Mouse (Mus musculus) left cerebral cortex, postnatal 25 days (tissue): Measurements from ENCODE around the gene Sptssb. TPM values are rescaled to one million over a fixed set of nuclear protein-coding genes. Genes with fewer than 3 reads are reported as not detected.

ENCODE experiments used
- DNase-seq, 2 experiments: peaks; one replicate each; pipeline ENCODE4 v3.0.0; 2022; ENCODE audit warnings: low spot score in 2 of 2, mixed read lengths in 1 of 2
- intact Hi-C: fragments of 180-260 bp; cut with DNase I; formaldehyde crosslinking; loops from one replicate; pipeline ENCODE4 v1.15.1; 2025
- total RNA-seq, 2 experiments: library from RNA; stranded (reverse); gene quantifications; 2 replicates each; pipeline ENCODE4 v1.2.3; 2021

The Sptssb gene
- total RNA-seq, 2 experiments from 2014 or later = 3.1 to 5.7 TPM

DNA sequence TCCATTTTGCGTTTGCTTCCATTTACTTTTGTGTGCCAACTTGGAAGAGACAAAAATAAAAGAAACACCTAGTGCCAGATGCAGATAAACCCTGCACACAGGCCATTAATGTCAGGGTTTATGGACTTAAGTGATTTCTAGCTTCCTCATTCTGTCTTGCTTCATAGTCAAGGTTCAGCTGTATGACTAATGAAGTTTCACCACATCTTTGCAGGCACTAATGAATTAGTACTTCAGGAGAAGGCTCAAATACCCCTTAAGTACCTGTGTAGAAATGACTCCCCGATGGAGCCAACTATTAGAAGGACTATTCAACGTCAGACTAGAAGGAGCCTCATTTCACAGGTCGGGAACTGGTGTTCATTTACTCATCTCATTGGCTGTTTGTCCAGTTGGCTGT is 86.4 kb downstream of the Sptssb start:
- DNase-seq = no peak
- intact Hi-C loops = no loop called here

Other genes with a start within 250 kb of the Sptssb start
- gene Nmd3, start 138.0 kb downstream of the Sptssb start, total RNA-seq = 10 to 100 TPM; 51.5 to 52.2 TPM
- not detected for gene Otol1, start 147.7 kb upstream of the Sptssb start, total RNA-seq